Mouse (Mus musculus): ENCODE results near the gene Pvr. TPM values are rescaled to one million over a fixed set of nuclear protein-coding genes. Genes with fewer than 3 reads are reported as not detected.

The Pvr gene
- polyA plus RNA-seq, 1 experiment = 7.5 TPM

- Histone ChIP-seq H3K4me1 (ENCODE audit: control insufficient read depth, insufficient read depth, low read length) (no peaks in the 10 kb centered on the region), H3K27me3 (ENCODE audit: control insufficient read depth, insufficient read depth, low read length) (no peaks in the 10 kb centered on the region), H3K27ac (ENCODE audit: insufficient read depth, low read length) (no peak overlapping the region), H3K4me3 (replicated peaks; ENCODE audit: insufficient read depth, low read depth, low read length) (no peak overlapping the region)
- WGBS = 14% methylated on average over 2 of the region's 2 CpGs
- TF ChIP-seq POLR2A (IDR thresholded peaks at IDR 0.05; ENCODE audit: borderline replicate concordance, insufficient read depth, low read length) = no peak
- TF ChIP-seq CTCF (IDR thresholded peaks at IDR 0.05; ENCODE audit: borderline replicate concordance, insufficient read depth, low read depth, low read length) = no peak
- peak in 1 of 2 experiments; percentile 26 for DNase-seq
Observed at GRCm38 (mm10) chr7:19864241-19864640, 56.7 kb downstream of the Pvr start.

GRCm38 (mm10) chr7:19861199-19861598, 59.8 kb downstream of the Pvr start, which contains the start of gene Ceacam16:
Gene Ceacam16 (minus strand): TSS chr7:19861299.
- Histone ChIP-seq H3K4me1 (ENCODE audit: control insufficient read depth, insufficient read depth, low read length) (no peaks in the 10 kb centered on the region), H3K27me3 (ENCODE audit: control insufficient read depth, insufficient read depth, low read length) (no peaks in the 10 kb centered on the region), H3K4me3 (replicated peaks; ENCODE audit: insufficient read depth, low read depth, low read length) (no peak within 1 kb of the TSS), H3K27ac (ENCODE audit: insufficient read depth, low read length) (no peak within 1 kb of the TSS)
- 77% methylated on average over 9 of the region's 9 CpGs for whole genome bisulfite sequencing
- no peak for TF ChIP-seq POLR2A (IDR thresholded peaks at IDR 0.05; ENCODE audit: borderline replicate concordance, insufficient read depth, low read length)
- TF ChIP-seq CTCF (IDR thresholded peaks at IDR 0.05; ENCODE audit: borderline replicate concordance, insufficient read depth, low read depth, low read length) = no peak
- no peak for DNase-seq

DNA sequence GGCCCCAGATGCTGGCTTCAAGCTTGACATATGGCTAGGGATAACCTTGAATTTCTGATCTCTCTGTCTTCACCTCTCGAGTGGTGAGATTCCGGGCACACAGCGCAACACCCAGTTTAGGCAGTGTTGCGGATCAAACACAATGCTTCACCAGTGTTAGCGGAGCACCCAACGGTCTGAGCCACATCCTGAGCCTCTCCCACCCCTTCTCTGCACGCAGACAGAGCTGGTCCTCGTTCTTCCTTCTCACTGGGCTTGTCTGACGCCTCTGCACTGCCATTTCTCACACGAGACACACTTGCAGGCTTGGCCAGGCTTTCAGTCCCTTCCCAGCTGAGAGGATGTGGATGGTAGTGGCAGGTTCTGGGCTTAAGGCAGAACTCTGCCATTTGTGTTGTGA, 61.2 kb downstream of the Pvr start:
- Histone ChIP-seq H3K4me3 (replicated peaks; ENCODE audit: insufficient read depth, low read depth, low read length) (no peak overlapping the region), H3K4me1 (ENCODE audit: control insufficient read depth, insufficient read depth, low read length) (no peaks in the 10 kb centered on the region), H3K27ac (ENCODE audit: insufficient read depth, low read length) (no peak overlapping the region), H3K27me3 (ENCODE audit: control insufficient read depth, insufficient read depth, low read length) (no peaks in the 10 kb centered on the region)
- 70% methylated on average over 10 of the region's 10 CpGs for WGBS
- TF ChIP-seq CTCF (IDR thresholded peaks at IDR 0.05; ENCODE audit: borderline replicate concordance, insufficient read depth, low read depth, low read length) (no peak), POLR2A (IDR thresholded peaks at IDR 0.05; ENCODE audit: borderline replicate concordance, insufficient read depth, low read length) (no peak)
- DNase-seq = no peak

DNA sequence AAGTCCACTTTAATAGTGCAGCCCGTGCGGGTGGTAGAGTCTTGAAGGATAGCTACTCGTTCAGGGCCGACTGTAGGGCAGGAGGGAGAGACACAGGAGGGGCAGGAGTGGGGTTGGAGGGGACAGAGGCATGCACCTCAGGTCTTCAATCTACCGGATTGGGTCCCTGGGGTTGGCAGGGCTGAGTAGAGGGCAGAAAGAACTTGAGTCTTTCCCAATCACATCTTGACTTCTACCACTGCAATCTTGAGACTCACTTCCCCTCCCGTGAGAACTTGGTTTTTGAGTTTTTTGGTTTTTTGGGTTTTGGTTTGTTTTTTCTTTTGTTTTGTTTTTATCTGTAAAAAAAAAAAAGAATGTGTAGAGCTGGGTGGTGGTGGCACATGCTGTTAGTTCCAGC, 64.7 kb downstream of the Pvr start:
- Histone ChIP-seq H3K4me1 (ENCODE audit: control insufficient read depth, insufficient read depth, low read length) (no peaks in the 10 kb centered on the region), H3K27me3 (ENCODE audit: control insufficient read depth, insufficient read depth, low read length) (no peaks in the 10 kb centered on the region), H3K4me3 (replicated peaks; ENCODE audit: insufficient read depth, low read depth, low read length) (no peak overlapping the region), H3K27ac (ENCODE audit: insufficient read depth, low read length) (no peak overlapping the region)
- WGBS = 87% methylated on average over 6 of the region's 6 CpGs
- DNase-seq = no peak
- TF ChIP-seq POLR2A (IDR thresholded peaks at IDR 0.05; ENCODE audit: borderline replicate concordance, insufficient read depth, low read length) (no peak), CTCF (IDR thresholded peaks at IDR 0.05; ENCODE audit: borderline replicate concordance, insufficient read depth, low read depth, low read length) (no peak)

DNA sequence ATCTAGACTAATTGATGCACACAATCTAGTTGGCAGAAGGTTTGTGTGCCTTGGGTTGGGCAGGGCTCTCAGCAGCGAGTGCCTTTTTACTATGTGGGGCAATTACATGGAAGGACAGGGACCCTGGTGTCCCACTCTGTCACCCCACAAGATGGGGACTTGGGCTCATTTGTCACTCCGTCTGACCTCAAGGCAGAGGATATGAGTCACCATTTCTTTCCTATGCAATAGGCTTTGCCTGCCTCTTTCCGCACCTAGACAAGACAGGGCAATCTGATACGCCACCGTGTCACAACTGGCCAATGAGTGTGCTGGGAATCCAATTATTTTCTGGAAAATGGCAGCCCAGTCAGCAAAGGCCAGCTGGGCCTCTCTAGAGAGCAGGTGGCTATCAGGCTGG, 65.3 kb downstream of the Pvr start:
- no peak overlapping the region for H3K27ac ChIP-seq (ENCODE audit: insufficient read depth, low read length)
- no peaks in the 10 kb centered on the region for H3K27me3 ChIP-seq (ENCODE audit: control insufficient read depth, insufficient read depth, low read length)
- no peaks in the 10 kb centered on the region for H3K4me1 ChIP-seq (ENCODE audit: control insufficient read depth, insufficient read depth, low read length)
- DNase-seq = no peak
- WGBS = 80% methylated on average over 5 of the region's 5 CpGs
- no peak overlapping the region for H3K4me3 ChIP-seq (replicated peaks; ENCODE audit: insufficient read depth, low read depth, low read length)
- no peak for TF ChIP-seq CTCF (IDR thresholded peaks at IDR 0.05; ENCODE audit: borderline replicate concordance, insufficient read depth, low read depth, low read length)
- TF ChIP-seq POLR2A (IDR thresholded peaks at IDR 0.05; ENCODE audit: borderline replicate concordance, insufficient read depth, low read length) = no peak

Other genes with a start within 250 kb of the Pvr start
- gene Apoc2, start 243.2 kb downstream of the Pvr start, polyA plus RNA-seq (2012; rRNA removed) = not detected in 2 replicates
- not detected in 2 replicates for gene Gm44805, start 239.7 kb downstream of the Pvr start, polyA plus RNA-seq (2012; rRNA removed)
- gene Apoc4, start 239.7 kb downstream of the Pvr start, polyA plus RNA-seq (2012; rRNA removed) = not detected in 2 replicates
- gene Apoc1, start 228.5 kb downstream of the Pvr start, polyA plus RNA-seq (2012; rRNA removed) = 5.1 and 6.6 TPM in 2 replicates
- 2,800 and 2,936 TPM in 2 replicates for gene Apoe, start 222.0 kb downstream of the Pvr start, polyA plus RNA-seq (2012; rRNA removed)
- gene Tomm40, start 205.7 kb downstream of the Pvr start, polyA plus RNA-seq (2012; rRNA removed) = 125 TPM in 2 replicates
- gene Nectin2, start 170.7 kb downstream of the Pvr start, polyA plus RNA-seq (2012; rRNA removed) = 8.9 and 9.3 TPM in 2 replicates
- 24.7 and 25.3 TPM in 2 replicates for gene Bcam, start 150.1 kb downstream of the Pvr start, polyA plus RNA-seq (2012; rRNA removed)
- not detected in 2 replicates for gene Cblc, start 124.4 kb downstream of the Pvr start, polyA plus RNA-seq (2012; rRNA removed)
- 0.80 and 0.84 TPM in 2 replicates for gene Bcl3, start 98.4 kb downstream of the Pvr start, polyA plus RNA-seq (2012; rRNA removed)
- 6.9 and 8.2 TPM in 2 replicates for gene Gm19345, start 69.2 kb downstream of the Pvr start, polyA plus RNA-seq (2012; rRNA removed)
- gene Ceacam16, start 59.9 kb downstream of the Pvr start, polyA plus RNA-seq (2012; rRNA removed) = 0.21 and 0.74 TPM in 2 replicates
- gene Ceacam19, start 33.2 kb downstream of the Pvr start, polyA plus RNA-seq (2012; rRNA removed) = not detected in 2 replicates
- gene Igsf23, start 29.6 kb upstream of the Pvr start, polyA plus RNA-seq (2012; rRNA removed) = not detected in 2 replicates
- not detected in 2 replicates for gene Ceacam20, start 44.3 kb upstream of the Pvr start, polyA plus RNA-seq (2012; rRNA removed)
- not detected in 2 replicates for gene Nlrp9b, start 70.3 kb upstream of the Pvr start, polyA plus RNA-seq (2012; rRNA removed)
- not detected in 2 replicates for gene Vmn1r91, start 178.5 kb upstream of the Pvr start, polyA plus RNA-seq (2012; rRNA removed)
- not detected in 2 replicates for gene Gm16442, start 201.4 kb upstream of the Pvr start, polyA plus RNA-seq (2012; rRNA removed)
- not detected in 2 replicates for gene Vmn1r93, start 217.9 kb upstream of the Pvr start, polyA plus RNA-seq (2012; rRNA removed)
- not detected in 2 replicates for gene Vmn1r94, start 247.2 kb upstream of the Pvr start, polyA plus RNA-seq (2012; rRNA removed)

All from cerebellum, adult 2 months (tissue).